Comparison of ENCODE assay signal across 8 mouse cellular contexts in genomic region chr10:80150226-80151210, GRCm38 (mm10). TPM values are rescaled to one million over a fixed set of nuclear protein-coding genes. Genes with fewer than 3 reads are reported as not detected.
DNase-seq lines count a peak whose midpoint lies in the region; ATAC-seq and TF ChIP-seq lines count a peak whose summit lies in the region.

No protein-coding gene starts in this region.

- H3K9ac ChIP-seq in ES-Bruce4 (ENCODE audit: low read depth, poor library complexity, severe bottlenecking), result peak overlapping the region; percentile 93
- peak overlapping the region; percentile 95 for H3K9ac ChIP-seq in heart, postnatal 0 days (replicated peaks; ENCODE audit: low read depth, low read length)
- H3K9ac ChIP-seq in midbrain, embryonic 12.5 days (replicated peaks), result peak overlapping the region; percentile 100
- H3K9ac ChIP-seq in stomach, embryonic 16.5 days (ENCODE audit: low read length), result peak overlapping the region; percentile 97

- no peak for TF ChIP-seq POLR2A in ES-Bruce4 (IDR thresholded peaks at IDR 0.05; ENCODE audit: insufficient read depth, low read length)

- ATAC-seq in heart, postnatal 0 days (ENCODE audit: insufficient read depth, low read depth), result no peak
- ATAC-seq in midbrain, embryonic 12.5 days (ENCODE audit: low FRiP score, low read depth), result no peak; the same call in 1 of the 2 replicates
- ATAC-seq in stomach, embryonic 16.5 days (ENCODE audit: insufficient read depth, low FRiP score), result no peak
- no peak for ATAC-seq in megakaryocyte progenitor cell, adult 5-6 weeks (replicated peaks; ENCODE audit: poor library complexity)

- no peak for TF ChIP-seq EP300 in ES-Bruce4 (IDR thresholded peaks at IDR 0.05; ENCODE audit: insufficient read depth, low read depth, low read length)
- no peak; the same call in 1 of the 2 replicates for TF ChIP-seq EP300 in heart, postnatal 0 days (IDR thresholded peaks at IDR 0.05; ENCODE audit: low read depth)

- H3K4me2 ChIP-seq in heart, postnatal 0 days (ENCODE audit: low read depth, low read length), result peak overlapping the region; percentile 85
- peak overlapping the region; percentile 96 for H3K4me2 ChIP-seq in midbrain, embryonic 12.5 days (replicated peaks)
- H3K4me2 ChIP-seq in stomach, embryonic 16.5 days (ENCODE audit: low read depth, low read length), result peak overlapping the region; percentile 93

- peaks cover 23% of the 10 kb centered on the region for H3K36me3 ChIP-seq in ES-Bruce4 (ENCODE audit: control insufficient read depth, insufficient read depth, low read length, poor library complexity, severe bottlenecking)
- peaks cover 51% of the 10 kb centered on the region for H3K36me3 ChIP-seq in heart, postnatal 0 days (replicated peaks; ENCODE audit: control insufficient read depth, insufficient read depth, low read length)
- peaks cover 54% of the 10 kb centered on the region for H3K36me3 ChIP-seq in midbrain, embryonic 12.5 days
- peaks cover 29% of the 10 kb centered on the region for H3K36me3 ChIP-seq in stomach, embryonic 16.5 days (ENCODE audit: control insufficient read depth, insufficient read depth, low read length)

- DNase-seq in B cell, adult 2 months, result peak; percentile 72 to 75
- DNase-seq in embryo, embryonic 10 days (ENCODE audit: low spot score), result peak; percentile 72
- peak; percentile 44 for DNase-seq in heart, postnatal 0 days (ENCODE audit: low spot score)
- peak; percentile 81 to 86 for DNase-seq in kidney, postnatal 4 days

- peak overlapping the region; percentile 89 for H3K4me3 ChIP-seq in ES-Bruce4 (ENCODE audit: low read depth, low read length)
- peak overlapping the region; percentile 90 for H3K4me3 ChIP-seq in heart, postnatal 0 days (ENCODE audit: low read depth, low read length)
- peak overlapping the region; percentile 100 for H3K4me3 ChIP-seq in midbrain, embryonic 12.5 days
- H3K4me3 ChIP-seq in stomach, embryonic 16.5 days (replicated peaks; ENCODE audit: low read length), result peak overlapping the region; percentile 93

- H3K27me3 ChIP-seq in ES-Bruce4 (ENCODE audit: control insufficient read depth, insufficient read depth, low read length, poor library complexity, severe bottlenecking), result no peaks in the 10 kb centered on the region
- no peaks in the 10 kb centered on the region for H3K27me3 ChIP-seq in heart, postnatal 0 days (ENCODE audit: control insufficient read depth, insufficient read depth, low read length)
- no peaks in the 10 kb centered on the region for H3K27me3 ChIP-seq in midbrain, embryonic 12.5 days
- no peaks in the 10 kb centered on the region for H3K27me3 ChIP-seq in stomach, embryonic 16.5 days (ENCODE audit: control insufficient read depth, insufficient read depth, low read length)

- H3K4me1 ChIP-seq in ES-Bruce4 (ENCODE audit: control insufficient read depth, insufficient read depth, low read length), result peaks cover 6% of the 10 kb centered on the region
- peaks cover 45% of the 10 kb centered on the region for H3K4me1 ChIP-seq in heart, postnatal 0 days (ENCODE audit: control insufficient read depth, insufficient read depth)
- peaks cover 58% of the 10 kb centered on the region for H3K4me1 ChIP-seq in midbrain, embryonic 12.5 days
- H3K4me1 ChIP-seq in stomach, embryonic 16.5 days (ENCODE audit: control insufficient read depth, insufficient read depth, low read length), result peaks cover 59% of the 10 kb centered on the region

- TF ChIP-seq CTCF in ES-Bruce4 (IDR thresholded peaks at IDR 0.05; ENCODE audit: low read depth, low read length), result no peak
- no peak for TF ChIP-seq CTCF in heart, postnatal 0 days (IDR thresholded peaks at IDR 0.05; ENCODE audit: low read depth)

- peak overlapping the region; percentile 62 for H3K27ac ChIP-seq in ES-Bruce4 (ENCODE audit: insufficient read depth, low read length)
- H3K27ac ChIP-seq in heart, postnatal 0 days (ENCODE audit: low read depth), result peak overlapping the region; percentile 99
- peak overlapping the region; percentile 100 for H3K27ac ChIP-seq in midbrain, embryonic 12.5 days (replicated peaks)
- peak overlapping the region; percentile 99 for H3K27ac ChIP-seq in stomach, embryonic 16.5 days (ENCODE audit: low read length)

- H3K9me3 ChIP-seq in ES-Bruce4 (replicated peaks; ENCODE audit: control insufficient read depth, insufficient read depth, low read length, poor library complexity, severe bottlenecking), result no peaks in the 10 kb centered on the region
- no peaks in the 10 kb centered on the region for H3K9me3 ChIP-seq in heart, postnatal 0 days (replicated peaks; ENCODE audit: control insufficient read depth, low read length)
- no peaks in the 10 kb centered on the region for H3K9me3 ChIP-seq in midbrain, embryonic 12.5 days
- no peaks in the 10 kb centered on the region for H3K9me3 ChIP-seq in stomach, embryonic 16.5 days (replicated peaks; ENCODE audit: control insufficient read depth, low read length)

- WGBS in heart, postnatal 0 days, result 1% methylated on average over 49 of the region's 71 CpGs
- under 1% methylated on average over 54 of the region's 71 CpGs for WGBS in midbrain, embryonic 12.5 days
- under 1% methylated on average over 62 of the region's 71 CpGs for WGBS in stomach, embryonic 16.5 days

RNA-seq across cellular contexts. Expression of gene Midn, which starts 2.4 kb away (rescaled TPM):
- polyA plus RNA-seq in ES-Bruce4 (2011; ENCODE audit: insufficient read depth, insufficient read length, low read depth, missing spikeins), result 67.4 and 73.2 TPM in 2 replicates
- total RNA-seq in heart, postnatal 0 days (2014; rRNA removed; ENCODE audit: low replicate concordance), result 100 and 122 TPM in 2 replicates
- 12.4 and 15.8 TPM in 2 replicates for polyA plus RNA-seq in heart, postnatal 0 days (2015; fragmentation: Nextera tagmentation; extraction: Ambion mirVana)
- 41.7 and 46.4 TPM in 2 replicates for polyA plus RNA-seq in midbrain, embryonic 12.5 days (2016; fragmentation: Nextera tagmentation; extraction: Ambion mirVana)
- 7.8 and 9.8 TPM in 2 replicates for polyA plus RNA-seq in stomach, embryonic 16.5 days (2015; fragmentation: Nextera tagmentation; extraction: Ambion mirVana)
- 21.4 and 22.2 TPM in 2 replicates for total RNA-seq in megakaryocyte progenitor cell, adult 5-6 weeks (2015)
- 12.7 and 17.9 TPM in 2 replicates for total RNA-seq in megakaryocyte progenitor cell, adult 5-6 weeks (2017)

RNA-seq across cellular contexts. Expression of gene Cbarp, which starts 9.9 kb away (rescaled TPM):
- 29.8 and 33.4 TPM in 2 replicates for polyA plus RNA-seq in ES-Bruce4 (2011; ENCODE audit: insufficient read depth, insufficient read length, low read depth, missing spikeins)
- total RNA-seq in heart, postnatal 0 days (2014; rRNA removed; ENCODE audit: low replicate concordance), result 2.8 and 5.9 TPM in 2 replicates
- 1.0 and 1.1 TPM in 2 replicates for polyA plus RNA-seq in heart, postnatal 0 days (2015; fragmentation: Nextera tagmentation; extraction: Ambion mirVana)
- polyA plus RNA-seq in midbrain, embryonic 12.5 days (2016; fragmentation: Nextera tagmentation; extraction: Ambion mirVana), result 19.3 and 20.0 TPM in 2 replicates
- polyA plus RNA-seq in stomach, embryonic 16.5 days (2015; fragmentation: Nextera tagmentation; extraction: Ambion mirVana), result 3.1 and 3.9 TPM in 2 replicates
- 3.8 and 4.8 TPM in 2 replicates for total RNA-seq in megakaryocyte progenitor cell, adult 5-6 weeks (2015)
- 2.0 and 2.2 TPM in 2 replicates for total RNA-seq in megakaryocyte progenitor cell, adult 5-6 weeks (2017)

RNA-seq across cellular contexts. Expression of gene Atp5d, which starts 12.1 kb away (rescaled TPM):
- 242 and 255 TPM in 2 replicates for polyA plus RNA-seq in ES-Bruce4 (2011; ENCODE audit: insufficient read depth, insufficient read length, low read depth, missing spikeins)
- 970 and 972 TPM in 2 replicates for total RNA-seq in heart, postnatal 0 days (2014; rRNA removed; ENCODE audit: low replicate concordance)
- 1,858 and 1,876 TPM in 2 replicates for polyA plus RNA-seq in heart, postnatal 0 days (2015; fragmentation: Nextera tagmentation; extraction: Ambion mirVana)
- 379 and 384 TPM in 2 replicates for polyA plus RNA-seq in midbrain, embryonic 12.5 days (2016; fragmentation: Nextera tagmentation; extraction: Ambion mirVana)
- polyA plus RNA-seq in stomach, embryonic 16.5 days (2015; fragmentation: Nextera tagmentation; extraction: Ambion mirVana), result 536 and 594 TPM in 2 replicates
- total RNA-seq in megakaryocyte progenitor cell, adult 5-6 weeks (2015), result 187 and 199 TPM in 2 replicates
- total RNA-seq in megakaryocyte progenitor cell, adult 5-6 weeks (2017), result 37.6 and 39.3 TPM in 2 replicates

RNA-seq across cellular contexts. Expression of gene Cirbp, which starts 15.3 kb away (rescaled TPM):
- polyA plus RNA-seq in ES-Bruce4 (2011; ENCODE audit: insufficient read depth, insufficient read length, low read depth, missing spikeins), result 51.9 and 58.2 TPM in 2 replicates
- 121 and 163 TPM in 2 replicates for total RNA-seq in heart, postnatal 0 days (2014; rRNA removed; ENCODE audit: low replicate concordance)
- polyA plus RNA-seq in heart, postnatal 0 days (2015; fragmentation: Nextera tagmentation; extraction: Ambion mirVana), result 208 and 330 TPM in 2 replicates
- polyA plus RNA-seq in midbrain, embryonic 12.5 days (2016; fragmentation: Nextera tagmentation; extraction: Ambion mirVana), result 227 and 233 TPM in 2 replicates
- 69.8 and 80.8 TPM in 2 replicates for polyA plus RNA-seq in stomach, embryonic 16.5 days (2015; fragmentation: Nextera tagmentation; extraction: Ambion mirVana)
- total RNA-seq in megakaryocyte progenitor cell, adult 5-6 weeks (2015), result 16.1 and 18.4 TPM in 2 replicates
- 35.4 and 60.4 TPM in 2 replicates for total RNA-seq in megakaryocyte progenitor cell, adult 5-6 weeks (2017)

RNA-seq across cellular contexts. Expression of gene 1600002K03Rik, which starts 22.2 kb away (rescaled TPM):
- 7.6 and 7.7 TPM in 2 replicates for polyA plus RNA-seq in ES-Bruce4 (2011; ENCODE audit: insufficient read depth, insufficient read length, low read depth, missing spikeins)
- total RNA-seq in heart, postnatal 0 days (2014; rRNA removed; ENCODE audit: low replicate concordance), result 0.66 and 8.9 TPM in 2 replicates
- polyA plus RNA-seq in heart, postnatal 0 days (2015; fragmentation: Nextera tagmentation; extraction: Ambion mirVana), result 4.6 and 5.7 TPM in 2 replicates
- 12.9 and 13.6 TPM in 2 replicates for polyA plus RNA-seq in midbrain, embryonic 12.5 days (2016; fragmentation: Nextera tagmentation; extraction: Ambion mirVana)
- 16.4 and 16.6 TPM in 2 replicates for polyA plus RNA-seq in stomach, embryonic 16.5 days (2015; fragmentation: Nextera tagmentation; extraction: Ambion mirVana)
- total RNA-seq in megakaryocyte progenitor cell, adult 5-6 weeks (2015), result 17.2 and 18.2 TPM in 2 replicates
- 13.4 and 13.5 TPM in 2 replicates for total RNA-seq in megakaryocyte progenitor cell, adult 5-6 weeks (2017)
